Mouse (Mus musculus) embryo, embryonic 9.5 days (tissue): Measurements from ENCODE around the gene Trafd1.
"Not testable (repeated sequence)": the region's sequence is repeated elsewhere in the genome, so short reads cannot be mapped to it uniquely, and the experiment has no call there.

Source experiments
- DNase-seq: peaks from one replicate; pipeline ENCODE4 v3.0.0-alpha.2; 2017; ENCODE audit errors: extremely low spot score

Trafd1 gene

GRCm38 (mm10) chr5:121384757-121385460 is 523 bp downstream of the Trafd1 start:
- DNase-seq, result peak; percentile 68

- DNase-seq, result no peak
These were observed 1.3 kb downstream of the Trafd1 start for GRCm38 (mm10) chr5:121383857-121384756.

- no peak for DNase-seq
These were observed 4.7 kb downstream of the Trafd1 start for GRCm38 (mm10) chr5:121380692-121381091.

GRCm38 (mm10) chr5:121378678-121379256 is 6.7 kb downstream of the Trafd1 start:
- no peak for DNase-seq

- not testable (repeated sequence) for DNase-seq
These were observed 8.5 kb downstream of the Trafd1 start for GRCm38 (mm10) chr5:121376972-121377371.

GRCm38 (mm10) chr5:121374790-121375189 is 10.6 kb downstream of the Trafd1 start:
- no peak for DNase-seq

GRCm38 (mm10) chr5:121371712-121372111 is 13.7 kb downstream of the Trafd1 start:
- DNase-seq, result no peak

- no peak for DNase-seq
These were observed 18.2 kb downstream of the Trafd1 start for GRCm38 (mm10) chr5:121367255-121367654.

- no peak for DNase-seq
These were observed 18.8 kb downstream of the Trafd1 start for GRCm38 (mm10) chr5:121366449-121367225.

GRCm38 (mm10) chr5:121363441-121363840 is 22.0 kb downstream of the Trafd1 start:
- no peak for DNase-seq

GRCm38 (mm10) chr5:121361696-121362095 is 23.7 kb downstream of the Trafd1 start:
- no peak for DNase-seq

- no peak for DNase-seq
These were observed 26.2 kb downstream of the Trafd1 start for GRCm38 (mm10) chr5:121359229-121359628.

GRCm38 (mm10) chr5:121343997-121344396 is 41.4 kb downstream of the Trafd1 start:
- DNase-seq, result no peak

GRCm38 (mm10) chr5:121342490-121342889 is 42.9 kb downstream of the Trafd1 start:
- no peak for DNase-seq

GRCm38 (mm10) chr5:121340965-121341473 is 44.4 kb downstream of the Trafd1 start:
- peak; percentile 57 for DNase-seq

GRCm38 (mm10) chr5:121339507-121340230 is 45.8 kb downstream of the Trafd1 start:
- DNase-seq, result no peak

GRCm38 (mm10) chr5:121336776-121337175 is 48.7 kb downstream of the Trafd1 start:
- DNase-seq, result no peak

GRCm38 (mm10) chr5:121336009-121336408 is 49.4 kb downstream of the Trafd1 start:
- DNase-seq, result no peak

- no peak for DNase-seq
These were observed 50.0 kb downstream of the Trafd1 start for GRCm38 (mm10) chr5:121335426-121335825.

- no peak for DNase-seq
These were observed 51.0 kb downstream of the Trafd1 start for GRCm38 (mm10) chr5:121334454-121334853.

- no peak for DNase-seq
These were observed 51.5 kb downstream of the Trafd1 start for GRCm38 (mm10) chr5:121333976-121334375.
